Mouse (Mus musculus) liver, postnatal 0 days (tissue): Measurements from ENCODE around the gene Ttll11. TPM values are rescaled to one million over a fixed set of nuclear protein-coding genes. Genes with fewer than 3 reads are reported as not detected.

Experiments
- ATAC-seq: fragments of 200-750 bp; cut with Nextera tagmentation; 2 replicates; pipeline ENCODE4 v1.8.0; 2017; ENCODE audit warnings: mild to moderate bottlenecking, moderate library complexity
- DNase-seq: peaks from one replicate; pipeline ENCODE4 v3.0.0-alpha.2; 2016
- H3K27ac ChIP-seq: fragments of 300-500 bp; sonication (generic); 2 replicates; pipeline ENCODE4 v1.5.1; 2014; ENCODE audit warnings: antibody characterized with exemption, moderate library complexity, mild to moderate bottlenecking, low read depth
- H3K27me3 ChIP-seq: fragments of 300-500 bp; sonication (generic); 2 replicates; pipeline ENCODE4 v1.6.1; 2014; ENCODE audit warnings: low read length, control low read depth, mixed read lengths; ENCODE audit not compliant: insufficient read depth
- H3K36me3 ChIP-seq: fragments of 300-500 bp; sonication (generic); replicated peaks from 2 replicates; pipeline ENCODE4 v1.6.1; 2014; ENCODE audit warnings: mild to moderate bottlenecking, control low read depth, low read length, moderate library complexity, mixed read lengths; ENCODE audit not compliant: insufficient read depth
- H3K4me1 ChIP-seq: fragments of 300-500 bp; sonication (generic); 2 replicates; pipeline ENCODE4 v1.6.1; 2014; ENCODE audit warnings: antibody characterized with exemption, mild to moderate bottlenecking, control low read depth; ENCODE audit not compliant: insufficient read depth
- H3K4me2 ChIP-seq: fragments of 300-500 bp; sonication (generic); 2 replicates; pipeline ENCODE4 v1.6.1; 2014; ENCODE audit warnings: low read depth, mild to moderate bottlenecking, low read length, moderate library complexity, mixed read lengths
- H3K4me3 ChIP-seq: fragments of 300-500 bp; sonication (generic); 2 replicates; pipeline ENCODE4 v1.5.1; 2014; ENCODE audit warnings: low read depth, low read length
- H3K9ac ChIP-seq: fragments of 300-500 bp; sonication (generic); replicated peaks from 2 replicates; pipeline ENCODE4 v1.6.1; 2014; ENCODE audit warnings: mild to moderate bottlenecking, moderate library complexity
- H3K9me3 ChIP-seq: fragments of 300-500 bp; sonication (generic); 2 replicates; pipeline ENCODE4 v1.6.1; 2016; ENCODE audit warnings: mild to moderate bottlenecking, control low read depth, low read length, mixed read lengths
- CTCF ChIP-seq: sonication (generic); IDR thresholded peaks from 2 replicates; pipeline ENCODE4 v1.5.1; 2016; ENCODE audit warnings: antibody characterized with exemption, low read depth
- EP300 ChIP-seq: IDR thresholded peaks from 2 replicates; pipeline ENCODE4 v1.6.1; 2016; ENCODE audit warnings: antibody characterized with exemption, low read depth, mild to moderate bottlenecking
- WGBS: fragments of 180-500 bp; shearing (Covaris S2); extraction: QIAGEN DNeasy Blood & Tissue Kit; methylation state at CpG from one replicate; pipeline ENCODE4 v1.1.7; 2014; ENCODE audit not compliant: insufficient replicate concordance; 5-methylcytosine and 5-hydroxymethylcytosine counted together
- polyA plus RNA-seq: library from polyadenylated mRNA; unstranded; fragments of >200 nt; fragmentation: Nextera tagmentation; extraction: Ambion mirVana; gene quantifications from 2 replicates; pipeline ENCODE4 v1.2.1, GENCODE M21; 2015

Ttll11 gene
- polyA plus RNA-seq, 1 experiment from 2014 or later, result 1.1 TPM

- H3K4me2 ChIP-seq, result no peak overlapping the region
- H3K4me3 ChIP-seq, result no peak overlapping the region
- 0 out of 2 replicates have a peak, but pooled peaks have one; percentile 33 for ATAC-seq
- TF ChIP-seq EP300 (no peak), CTCF (no peak)
- no peaks in the 10 kb centered on the region for H3K27me3 ChIP-seq
- H3K9ac ChIP-seq, result no peak overlapping the region
- WGBS, result 59% methylated on average over 2 of the region's 2 CpGs
- no peaks in the 10 kb centered on the region for H3K9me3 ChIP-seq
- H3K4me1 ChIP-seq, result no peaks in the 10 kb centered on the region
- no peak overlapping the region for H3K27ac ChIP-seq
- H3K36me3 ChIP-seq, result no peaks in the 10 kb centered on the region
- peak; percentile 27 for DNase-seq
These were observed 122.8 kb downstream of the Ttll11 start for GRCm38 (mm10) chr2:35856901-35857300.

- no peak overlapping the region for H3K27ac ChIP-seq
- DNase-seq (no peak), ATAC-seq (no peak)
- WGBS, result 35% methylated on average over 5 of the region's 5 CpGs
- no peak overlapping the region for H3K4me3 ChIP-seq
- no peaks in the 10 kb centered on the region for H3K9me3 ChIP-seq
- no peaks in the 10 kb centered on the region for H3K4me1 ChIP-seq
- no peaks in the 10 kb centered on the region for H3K27me3 ChIP-seq
- no peak overlapping the region for H3K4me2 ChIP-seq
- no peak overlapping the region for H3K9ac ChIP-seq
- no peak for TF ChIP-seq EP300
- peak; percentile 48 for TF ChIP-seq CTCF
- H3K36me3 ChIP-seq, result no peaks in the 10 kb centered on the region
These were observed 124.8 kb downstream of the Ttll11 start for GRCm38 (mm10) chr2:35854877-35855276.

- WGBS, result 69% methylated on average over 4 of the region's 4 CpGs
- no peak; the same call in 1 of the 2 replicates for ATAC-seq
These were observed 126.7 kb downstream of the Ttll11 start for GRCm38 (mm10) chr2:35852971-35853370.

GRCm38 (mm10) chr2:35852164-35852509, 127.6 kb downstream of the Ttll11 start:
- no peak overlapping the region for H3K4me2 ChIP-seq
- no peaks in the 10 kb centered on the region for H3K27me3 ChIP-seq
- no peaks in the 10 kb centered on the region for H3K36me3 ChIP-seq
- DNase-seq (no peak), ATAC-seq (no peak)
- TF ChIP-seq CTCF (no peak), EP300 (no peak)
- H3K9me3 ChIP-seq, result no peaks in the 10 kb centered on the region
- no peaks in the 10 kb centered on the region for H3K4me1 ChIP-seq
- no peak overlapping the region for H3K4me3 ChIP-seq
- WGBS, result 67% methylated on average over 3 of the region's 3 CpGs
- no peak overlapping the region for H3K9ac ChIP-seq
- H3K27ac ChIP-seq, result no peak overlapping the region

More at GRCm38 (mm10) chr2:35852971-35853370, 126.7 kb downstream of the Ttll11 start:
- Histone ChIP-seq H3K4me3 (no peak overlapping the region), H3K4me1 (no peaks in the 10 kb centered on the region), H3K9ac (no peak overlapping the region), H3K27me3 (no peaks in the 10 kb centered on the region), H3K4me2 (no peak overlapping the region), H3K27ac (no peak overlapping the region), H3K9me3 (no peaks in the 10 kb centered on the region), H3K36me3 (no peaks in the 10 kb centered on the region)
- no peak for DNase-seq
- TF ChIP-seq EP300, result no peak
- TF ChIP-seq CTCF, result no peak

- Histone ChIP-seq H3K27ac (no peak overlapping the region), H3K4me3 (no peak overlapping the region), H3K4me1 (no peaks in the 10 kb centered on the region), H3K9ac (no peak overlapping the region), H3K27me3 (no peaks in the 10 kb centered on the region), H3K36me3 (no peaks in the 10 kb centered on the region), H3K9me3 (no peaks in the 10 kb centered on the region), H3K4me2 (no peak overlapping the region)
- WGBS, result 69% methylated on average over 17 of the region's 17 CpGs
- ATAC-seq, result no peak
- TF ChIP-seq CTCF (no peak), EP300 (no peak)
- no peak for DNase-seq
These were observed 128.1 kb downstream of the Ttll11 start for GRCm38 (mm10) chr2:35851420-35852163.

- Histone ChIP-seq H3K27me3 (no peaks in the 10 kb centered on the region), H3K36me3 (no peaks in the 10 kb centered on the region), H3K4me3 (no peak overlapping the region), H3K9me3 (no peaks in the 10 kb centered on the region), H3K27ac (no peak overlapping the region), H3K9ac (no peak overlapping the region), H3K4me1 (no peaks in the 10 kb centered on the region), H3K4me2 (no peak overlapping the region)
- whole genome bisulfite sequencing, result 76% methylated on average over 10 of the region's 10 CpGs
- no peak for DNase-seq
- ATAC-seq, result no peak
- TF ChIP-seq CTCF (no peak), EP300 (no peak)
These were observed 130.0 kb downstream of the Ttll11 start for GRCm38 (mm10) chr2:35849632-35850230.
